Mouse (Mus musculus) CD8-positive naive resting alpha-beta T cell, adult 57 days (primary cell): ENCODE data around the gene Usp45. TPM values are rescaled to one million over a fixed set of nuclear protein-coding genes. Genes with fewer than 3 reads are reported as not detected.

Source experiments
- total RNA-seq: library from RNA; stranded (reverse); gene quantifications from one replicate; pipeline ENCODE4 v1.2.4, GENCODE M21; 2023

Usp45 gene
- total RNA-seq: 25.5 TPM

DNA sequence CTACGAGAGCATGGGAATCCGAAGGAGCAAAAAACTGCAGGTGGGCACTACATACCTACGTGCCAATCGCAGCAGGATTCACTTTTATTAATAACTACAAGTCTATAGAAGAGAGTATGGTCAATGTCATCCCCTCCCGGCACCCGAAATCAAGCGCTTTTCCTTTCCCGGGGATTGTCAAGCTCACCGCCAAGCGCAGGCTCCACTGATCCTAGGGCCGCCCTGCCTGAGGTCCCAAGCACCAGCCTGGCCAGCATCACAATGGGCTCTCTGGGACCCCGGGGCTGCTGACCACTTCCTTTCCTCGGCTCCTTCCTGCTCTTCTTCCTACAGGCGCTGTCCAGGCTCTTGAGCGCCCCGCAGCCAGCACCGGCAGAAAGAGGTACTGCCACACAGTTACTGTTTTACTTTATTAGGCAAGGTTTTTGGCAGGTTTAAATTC lies at the start of gene Usp45, which contains the start of gene Tstd3:
Gene Usp45 (plus strand): TSS at position 294 of the 442 bp plus-strand sequence.
Gene Tstd3 (minus strand): TSS at position 350 of the 442 bp plus-strand sequence.

DNA sequence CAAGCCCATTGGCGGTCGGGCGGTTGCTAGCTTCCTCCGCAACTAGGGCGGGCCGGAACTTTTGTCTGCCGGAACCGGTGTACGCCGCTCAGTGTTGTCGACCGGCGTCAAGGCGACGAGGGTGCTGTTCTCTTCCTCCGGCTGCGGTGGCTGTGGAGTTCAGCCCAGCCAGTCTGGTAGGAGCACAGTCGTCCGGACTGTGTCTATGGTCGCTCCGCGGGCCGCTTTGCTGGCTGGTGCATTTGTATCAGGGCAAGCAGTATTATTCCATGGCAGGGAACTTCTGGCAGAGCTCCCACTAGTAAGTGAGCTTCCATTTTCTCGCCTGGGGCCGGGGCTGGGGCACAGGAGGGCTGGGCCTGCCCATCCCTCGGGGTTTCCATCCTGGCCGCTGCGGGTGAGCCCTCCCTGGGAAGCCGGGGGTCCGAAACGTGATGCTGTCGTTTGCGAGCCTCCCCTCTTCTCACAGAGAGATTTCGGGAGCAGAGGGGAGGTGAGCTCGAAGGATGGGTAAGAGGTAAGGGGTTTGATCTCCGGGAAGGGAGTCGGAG lies 39.3 kb upstream of the Usp45 start, which contains the start of gene Ccnc:
Gene Ccnc (plus strand): TSS at position 87 of the 551 bp plus-strand sequence.

DNA sequence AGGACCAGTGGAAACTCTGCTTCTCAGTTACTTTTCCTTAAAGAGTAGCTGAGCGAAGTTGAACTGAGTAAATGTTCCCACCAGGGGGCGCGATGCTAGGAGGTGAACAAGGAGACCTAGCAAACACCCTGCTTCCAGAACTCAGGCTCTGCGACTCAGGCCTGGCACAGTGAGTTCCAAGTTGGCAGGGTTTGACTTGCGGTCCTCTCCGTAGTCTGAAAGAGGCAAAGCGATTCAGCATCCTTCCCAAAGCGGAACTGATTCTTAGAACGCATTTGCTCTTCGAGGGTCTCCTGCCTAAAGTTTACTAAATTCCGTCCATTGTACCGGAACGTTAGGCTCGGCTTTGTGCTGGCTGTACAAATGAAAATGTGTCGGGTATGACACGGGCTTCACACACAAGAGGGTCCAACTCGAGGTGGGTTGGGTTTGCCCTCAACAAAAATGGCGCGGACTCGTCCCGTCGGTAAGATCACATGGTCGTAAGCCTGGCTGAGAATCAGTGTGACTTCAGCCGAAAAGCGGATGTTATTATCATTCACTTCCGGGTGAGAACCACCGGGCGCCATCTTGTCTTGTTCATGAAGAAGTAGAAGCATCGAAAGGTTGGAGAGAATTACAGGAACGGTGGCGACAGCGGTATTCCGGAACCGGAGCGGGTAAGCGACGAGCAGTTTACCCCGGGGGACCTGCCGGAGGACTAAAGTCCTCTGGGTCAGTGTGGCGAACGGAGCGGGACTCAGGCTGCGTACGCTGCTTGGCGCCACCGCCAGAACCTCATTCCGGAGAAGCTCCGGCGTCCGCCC lies 80.7 kb downstream of the Usp45 start, which contains the start of gene Pnisr:
Gene Pnisr (plus strand): TSS at position 103 of the 806 bp plus-strand sequence.

DNA sequence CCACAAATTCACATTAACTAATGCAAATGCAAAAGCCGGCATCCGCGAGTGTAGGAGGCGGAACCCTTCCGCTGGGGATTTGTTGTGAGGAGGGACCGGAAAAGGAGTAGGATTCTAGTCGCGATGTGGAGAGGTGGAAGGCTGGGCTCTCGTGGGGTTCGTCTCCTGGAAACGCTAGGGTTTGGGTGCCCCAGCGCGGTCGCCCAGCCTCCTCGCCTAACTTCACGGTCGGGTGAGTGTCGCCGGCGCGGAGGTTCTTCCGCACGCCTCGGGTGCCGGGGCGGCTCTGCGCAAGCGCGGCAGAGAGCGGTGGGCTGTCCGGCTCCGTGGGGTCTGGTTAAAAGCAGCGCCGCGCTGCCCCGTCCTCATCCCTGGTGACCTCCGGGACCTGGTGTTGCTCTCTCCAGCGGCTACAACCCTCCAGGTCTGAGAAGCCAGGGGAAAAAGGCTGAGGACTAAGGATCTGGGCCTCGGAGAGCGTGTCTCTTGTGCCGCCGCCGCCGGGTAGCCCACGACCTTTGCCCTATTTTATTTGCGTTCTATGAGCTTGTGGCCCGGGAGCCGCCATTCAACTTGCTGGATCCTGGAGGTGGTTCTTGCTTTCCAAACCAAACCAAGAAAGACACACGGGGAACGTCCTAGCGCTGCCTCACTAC lies 112.7 kb downstream of the Usp45 start, which contains the start of gene Coq3:
Gene Coq3 (plus strand): TSS at position 109 of the 656 bp plus-strand sequence.

Other genes starting within 250 kb of the Usp45 start
- gene Prdm13, start 81.2 kb upstream of the Usp45 start, total RNA-seq: not detected
- gene Ccnc, start 39.5 kb upstream of the Usp45 start, total RNA-seq: 30.5 TPM
- gene Tstd3, start 56 bp downstream of the Usp45 start, total RNA-seq: 4.0 TPM
- gene Pnisr, start 80.4 kb downstream of the Usp45 start, total RNA-seq: 201 TPM
- gene Coq3, start 112.5 kb downstream of the Usp45 start, total RNA-seq: 2.8 TPM
- gene Faxc, start 164.2 kb downstream of the Usp45 start, total RNA-seq: 0.28 TPM